ENCODE assay signal across 8 mouse cellular contexts in genomic region chr5:135725391-135725841, GRCm38 (mm10). TPM values are rescaled to one million over a fixed set of nuclear protein-coding genes. Genes with fewer than 3 reads are reported as not detected.
DNase-seq lines count a peak whose midpoint lies in the region; ATAC-seq lines count a peak whose summit lies in the region.

No protein-coding gene starts in this region.

- H3K9me3 ChIP-seq in heart, embryonic 12.5 days (replicated peaks), result no peaks in the 10 kb centered on the region
- H3K9me3 ChIP-seq in midbrain, embryonic 16.5 days (replicated peaks; ENCODE audit: control insufficient read depth, low read length, poor library complexity, severe bottlenecking), result no peaks in the 10 kb centered on the region

- H3K27ac ChIP-seq in heart, embryonic 12.5 days (ENCODE audit: poor library complexity, severe bottlenecking), result peak overlapping the region; percentile 34
- peak overlapping the region; percentile 80 for H3K27ac ChIP-seq in midbrain, embryonic 16.5 days (ENCODE audit: low read length)

- no peak for DNase-seq in frontal cortex, postnatal 14 days (ENCODE audit: low spot score in 2 of 2)
- DNase-seq in embryo, embryonic 10.5 days (ENCODE audit: low spot score), result peak; percentile 90
- peak; percentile 50 to 58 for DNase-seq in layer of hippocampus, postnatal 36 days
- no peak for DNase-seq in urinary bladder, postnatal 14 days (ENCODE audit: low spot score)
- no peak for DNase-seq in cerebellum, adult 9-11 months

- peak; percentile 69 for ATAC-seq in frontal cortex, adult (ENCODE audit: low TSS enrichment)
- 0 out of 2 replicates have a peak, but pooled peaks have one; percentile 37 for ATAC-seq in heart, embryonic 12.5 days (ENCODE audit: insufficient number of reproducible peaks, low FRiP score)
- ATAC-seq in midbrain, embryonic 16.5 days, result peak; percentile 85

- 0 out of 2 replicates have a peak overlapping the region, but pooled peaks have one; percentile 46 for H3K9ac ChIP-seq in heart, embryonic 12.5 days
- H3K9ac ChIP-seq in midbrain, embryonic 16.5 days (ENCODE audit: low read depth, low read length), result peak overlapping the region; percentile 30

- no peak overlapping the region for H3K4me3 ChIP-seq in heart, embryonic 12.5 days
- peak overlapping the region; percentile 14; the same call in 1 of the 2 replicates for H3K4me3 ChIP-seq in midbrain, embryonic 16.5 days (ENCODE audit: low read depth, low read length)

- WGBS in heart, embryonic 12.5 days, result 25% methylated on average over 8 of the region's 8 CpGs
- 2% methylated on average over 8 of the region's 8 CpGs for WGBS in midbrain, embryonic 16.5 days

- H3K4me1 ChIP-seq in heart, embryonic 12.5 days (replicated peaks), result peaks cover 59% of the 10 kb centered on the region
- H3K4me1 ChIP-seq in midbrain, embryonic 16.5 days (ENCODE audit: control insufficient read depth, insufficient read depth, low read length), result peaks cover 34% of the 10 kb centered on the region

- peaks cover 14% of the 10 kb centered on the region for H3K36me3 ChIP-seq in heart, embryonic 12.5 days
- H3K36me3 ChIP-seq in midbrain, embryonic 16.5 days (ENCODE audit: control insufficient read depth, insufficient read depth, low read length), result peaks cover 13% of the 10 kb centered on the region

- H3K27me3 ChIP-seq in heart, embryonic 12.5 days (replicated peaks), result no peaks in the 10 kb centered on the region
- H3K27me3 ChIP-seq in midbrain, embryonic 16.5 days (ENCODE audit: control insufficient read depth, insufficient read depth, low read depth, low read length), result no peaks in the 10 kb centered on the region

- H3K4me2 ChIP-seq in heart, embryonic 12.5 days, result peak overlapping the region; percentile 49
- peak overlapping the region; percentile 48 for H3K4me2 ChIP-seq in midbrain, embryonic 16.5 days (ENCODE audit: low read length)

RNA-seq across cellular contexts. Expression of gene Tmem120a, which starts 18.8 kb away (rescaled TPM):
- polyA plus RNA-seq in heart, embryonic 12.5 days (2016; fragmentation: Nextera tagmentation; extraction: Ambion mirVana), result 34.5 and 35.8 TPM in 2 replicates
- 10 to 100 TPM; 12.4 to 16.4 TPM for total RNA-seq in layer of hippocampus, postnatal 36 days (2021)
- polyA plus RNA-seq in midbrain, embryonic 16.5 days (2015; fragmentation: Nextera tagmentation; extraction: Ambion mirVana), result 87.2 and 87.8 TPM in 2 replicates

RNA-seq across cellular contexts. Expression of gene Styxl1, which starts 52.8 kb away (rescaled TPM):
- polyA plus RNA-seq in heart, embryonic 12.5 days (2016; fragmentation: Nextera tagmentation; extraction: Ambion mirVana), result not detected in 2 replicates
- not detected for total RNA-seq in layer of hippocampus, postnatal 36 days (2021)
- 0.24 and 0.46 TPM in 2 replicates for polyA plus RNA-seq in midbrain, embryonic 16.5 days (2015; fragmentation: Nextera tagmentation; extraction: Ambion mirVana)

RNA-seq across cellular contexts. Expression of gene Mdh2, which starts 52.9 kb away (rescaled TPM):
- 950 TPM in 2 replicates for polyA plus RNA-seq in heart, embryonic 12.5 days (2016; fragmentation: Nextera tagmentation; extraction: Ambion mirVana)
- 100 to 1,000 TPM; 387 to 407 TPM for total RNA-seq in layer of hippocampus, postnatal 36 days (2021)
- polyA plus RNA-seq in midbrain, embryonic 16.5 days (2015; fragmentation: Nextera tagmentation; extraction: Ambion mirVana), result 565 and 600 TPM in 2 replicates

RNA-seq across cellular contexts. Expression of gene Por, which starts 55.6 kb away (rescaled TPM):
- 50.6 and 54.0 TPM in 2 replicates for polyA plus RNA-seq in heart, embryonic 12.5 days (2016; fragmentation: Nextera tagmentation; extraction: Ambion mirVana)
- total RNA-seq in layer of hippocampus, postnatal 36 days (2021), result 100 to 1,000 TPM; 104 to 105 TPM
- polyA plus RNA-seq in midbrain, embryonic 16.5 days (2015; fragmentation: Nextera tagmentation; extraction: Ambion mirVana), result 123 and 127 TPM in 2 replicates

Comparison
In these comparisons a context has a peak if more than half of its experiments do, and no peak if none do; other contexts are left out.
1. DNase-seq: peak in embryo, embryonic 10.5 days (single experiment) and layer of hippocampus, postnatal 36 days (2 of 2); none in frontal cortex, postnatal 14 days (0 of 2), urinary bladder, postnatal 14 days (single experiment) and cerebellum, adult 9-11 months (single experiment).
2. Peak in every context shown above with its lines, with median percentiles within 50 percentile points of each other: ATAC-seq.